Mouse (Mus musculus): ENCODE measurements around the gene Slco3a1. TPM values are rescaled to one million over a fixed set of nuclear protein-coding genes. Genes with fewer than 3 reads are reported as not detected.

The Slco3a1 gene
- polyA plus RNA-seq, 1 experiment from 2014 or later, result 7.9 TPM

DNA sequence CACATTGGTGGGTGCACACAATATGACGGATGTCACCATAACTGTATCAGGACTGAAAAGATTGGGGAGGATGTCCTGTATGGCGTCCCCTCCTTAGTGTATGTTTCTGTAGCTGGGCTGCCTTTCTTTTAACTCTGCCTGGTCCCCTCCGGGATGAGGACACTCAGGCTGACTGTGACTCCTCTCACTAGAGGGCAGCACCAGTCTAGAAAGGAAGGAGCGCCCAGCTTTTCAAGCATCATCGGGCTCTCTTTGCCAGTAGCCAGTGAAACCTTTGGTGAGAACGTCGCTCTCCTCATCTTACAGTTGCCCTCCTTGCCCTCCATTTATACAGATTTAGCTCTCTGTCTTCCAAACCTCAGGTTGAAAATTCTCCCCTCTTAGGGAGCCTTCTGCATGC is 187.2 kb downstream of the Slco3a1 start:
- no peaks in the 10 kb centered on the region for H3K36me3 ChIP-seq (replicated peaks)
- no peaks in the 10 kb centered on the region for H3K9me3 ChIP-seq
- 35% methylated on average over 7 of the region's 7 CpGs for WGBS
- no peak overlapping the region for H3K27ac ChIP-seq (replicated peaks)
- H3K4me1 ChIP-seq, result peaks cover 34% of the 10 kb centered on the region
- no peaks in the 10 kb centered on the region for H3K27me3 ChIP-seq (replicated peaks; ENCODE audit: low read depth, poor library complexity, severe bottlenecking)
- no peak overlapping the region for H3K4me3 ChIP-seq
- peak; percentile 58 for DNase-seq (ENCODE audit: low spot score)

DNA sequence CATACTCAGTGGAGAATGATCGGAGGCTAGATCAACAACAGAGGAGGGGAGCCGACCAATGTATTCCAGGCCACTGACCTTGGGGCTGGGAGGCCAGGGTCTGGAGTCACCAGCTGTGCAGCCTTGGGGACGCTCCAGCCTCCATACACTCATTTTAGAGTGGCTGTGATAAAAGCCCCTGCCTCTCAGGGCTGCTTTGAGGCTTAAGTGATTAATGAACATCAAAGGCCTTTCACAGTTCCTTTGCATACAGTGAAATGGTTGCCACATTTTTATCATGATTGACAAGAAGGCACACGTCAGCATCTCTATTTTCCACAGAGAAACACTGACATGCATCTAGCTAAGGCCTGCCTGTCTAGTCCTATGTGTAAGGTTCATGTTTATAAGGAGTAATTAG is 189.0 kb downstream of the Slco3a1 start:
- Histone ChIP-seq H3K27me3 (replicated peaks; ENCODE audit: low read depth, poor library complexity, severe bottlenecking) (no peaks in the 10 kb centered on the region), H3K27ac (replicated peaks) (no peak overlapping the region), H3K9me3 (no peaks in the 10 kb centered on the region), H3K4me3 (no peak overlapping the region), H3K4me1 (peaks cover 30% of the 10 kb centered on the region), H3K36me3 (replicated peaks) (no peaks in the 10 kb centered on the region)
- DNase-seq (ENCODE audit: low spot score), result no peak
- 40% methylated on average over 4 of the region's 4 CpGs for WGBS

DNA sequence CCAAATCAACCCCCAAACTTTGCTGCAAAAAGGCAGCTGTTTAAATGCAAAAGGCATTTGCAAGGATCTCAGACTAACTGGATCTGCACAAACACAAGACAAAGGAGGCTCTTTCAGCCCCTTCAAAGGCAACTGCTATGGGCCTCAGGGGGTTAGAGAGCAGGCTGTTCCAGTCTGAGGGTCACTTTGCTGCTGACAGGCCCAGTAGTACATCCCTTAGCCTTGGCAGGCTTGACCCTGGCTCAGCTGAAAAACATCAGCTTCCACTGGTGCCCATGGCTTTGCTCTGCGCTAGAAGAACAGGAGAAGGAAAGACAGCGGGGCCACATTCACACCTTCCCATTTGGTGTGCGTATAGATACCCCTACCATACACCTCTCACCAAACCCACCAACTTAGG is 189.6 kb downstream of the Slco3a1 start:
- Histone ChIP-seq H3K4me1 (peaks cover 30% of the 10 kb centered on the region), H3K27ac (replicated peaks) (no peak overlapping the region), H3K36me3 (replicated peaks) (no peaks in the 10 kb centered on the region), H3K4me3 (no peak overlapping the region), H3K9me3 (no peaks in the 10 kb centered on the region), H3K27me3 (replicated peaks; ENCODE audit: low read depth, poor library complexity, severe bottlenecking) (no peaks in the 10 kb centered on the region)
- whole genome bisulfite sequencing, result 78% methylated on average over 3 of the region's 3 CpGs
- no peak for DNase-seq (ENCODE audit: low spot score)

DNA sequence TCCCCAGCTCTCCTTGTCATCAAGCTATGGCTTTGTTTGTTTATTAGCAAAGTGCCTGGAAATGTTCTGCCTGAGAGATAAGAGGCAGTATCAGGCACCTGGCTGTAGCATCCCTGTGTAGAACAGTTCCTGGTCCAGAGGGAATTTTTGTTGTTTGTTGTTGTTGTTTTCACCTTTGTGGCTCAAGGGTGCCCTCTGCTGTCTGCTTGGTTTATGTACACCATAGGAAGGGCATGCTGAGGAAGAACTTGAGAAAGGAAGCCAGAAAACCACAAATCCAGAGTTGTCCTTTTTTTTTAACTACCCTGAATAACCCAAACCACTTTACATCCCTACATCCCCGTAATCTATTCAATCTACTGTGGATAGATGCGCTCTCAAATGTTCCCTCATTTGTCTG is 191.1 kb downstream of the Slco3a1 start:
- Histone ChIP-seq H3K9me3 (no peaks in the 10 kb centered on the region), H3K4me3 (no peak overlapping the region), H3K27me3 (replicated peaks; ENCODE audit: low read depth, poor library complexity, severe bottlenecking) (no peaks in the 10 kb centered on the region), H3K4me1 (peaks cover 30% of the 10 kb centered on the region), H3K36me3 (replicated peaks) (no peaks in the 10 kb centered on the region), H3K27ac (replicated peaks) (no peak overlapping the region)
- 87% methylated on average over 2 of the region's 2 CpGs for WGBS
- no peak for DNase-seq (ENCODE audit: low spot score)

DNA sequence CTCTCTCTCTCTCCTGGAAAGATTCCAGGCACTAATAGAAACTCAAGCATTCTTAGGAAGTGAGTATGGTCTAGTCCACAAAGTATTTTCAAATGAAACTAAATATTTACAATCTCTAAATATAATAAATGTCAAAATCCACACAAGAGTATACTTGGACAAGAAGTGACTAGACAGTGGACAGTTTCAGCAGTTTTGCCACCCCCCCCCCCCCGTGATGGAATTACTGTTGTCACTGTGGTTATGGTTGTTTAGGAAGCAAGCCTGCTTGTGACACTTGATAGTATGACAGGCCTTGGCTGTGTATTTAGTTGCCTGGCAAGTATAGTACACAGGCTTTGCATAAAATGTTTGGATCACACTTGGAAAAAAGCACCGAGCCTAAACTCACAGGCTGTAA is 192.9 kb downstream of the Slco3a1 start:
- Histone ChIP-seq H3K27ac (replicated peaks) (no peak overlapping the region), H3K36me3 (replicated peaks) (no peaks in the 10 kb centered on the region), H3K4me1 (peaks cover 26% of the 10 kb centered on the region), H3K9me3 (no peaks in the 10 kb centered on the region), H3K27me3 (replicated peaks; ENCODE audit: low read depth, poor library complexity, severe bottlenecking) (no peaks in the 10 kb centered on the region), H3K4me3 (no peak overlapping the region)
- 76% methylated on average over 2 of the region's 2 CpGs for WGBS
- no peak for DNase-seq (ENCODE audit: low spot score)

DNA sequence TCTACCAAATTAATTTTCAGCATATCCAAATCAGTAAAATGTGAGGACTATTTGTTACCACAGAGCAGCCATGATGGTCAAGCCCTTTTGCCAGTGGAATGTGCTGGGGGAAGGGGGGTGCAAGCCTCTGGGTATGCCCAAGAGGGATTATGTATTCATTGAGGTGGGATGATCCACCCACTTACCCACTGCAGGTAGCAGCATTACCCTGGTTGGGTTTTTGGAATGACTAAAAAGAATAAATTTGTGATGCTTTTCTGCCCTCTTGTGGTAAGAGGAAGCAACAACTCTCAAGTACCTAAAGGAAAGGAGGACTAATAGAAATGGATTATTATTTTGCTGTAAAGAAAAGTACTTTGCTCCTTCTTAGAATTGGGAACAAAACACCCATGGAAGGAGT is 197.6 kb downstream of the Slco3a1 start:
- Histone ChIP-seq H3K9me3 (no peaks in the 10 kb centered on the region), H3K36me3 (replicated peaks) (no peaks in the 10 kb centered on the region), H3K4me1 (peaks cover 30% of the 10 kb centered on the region), H3K27me3 (replicated peaks; ENCODE audit: low read depth, poor library complexity, severe bottlenecking) (no peaks in the 10 kb centered on the region), H3K4me3 (no peak overlapping the region), H3K27ac (replicated peaks) (no peak overlapping the region)
- no peak for DNase-seq (ENCODE audit: low spot score)

DNA sequence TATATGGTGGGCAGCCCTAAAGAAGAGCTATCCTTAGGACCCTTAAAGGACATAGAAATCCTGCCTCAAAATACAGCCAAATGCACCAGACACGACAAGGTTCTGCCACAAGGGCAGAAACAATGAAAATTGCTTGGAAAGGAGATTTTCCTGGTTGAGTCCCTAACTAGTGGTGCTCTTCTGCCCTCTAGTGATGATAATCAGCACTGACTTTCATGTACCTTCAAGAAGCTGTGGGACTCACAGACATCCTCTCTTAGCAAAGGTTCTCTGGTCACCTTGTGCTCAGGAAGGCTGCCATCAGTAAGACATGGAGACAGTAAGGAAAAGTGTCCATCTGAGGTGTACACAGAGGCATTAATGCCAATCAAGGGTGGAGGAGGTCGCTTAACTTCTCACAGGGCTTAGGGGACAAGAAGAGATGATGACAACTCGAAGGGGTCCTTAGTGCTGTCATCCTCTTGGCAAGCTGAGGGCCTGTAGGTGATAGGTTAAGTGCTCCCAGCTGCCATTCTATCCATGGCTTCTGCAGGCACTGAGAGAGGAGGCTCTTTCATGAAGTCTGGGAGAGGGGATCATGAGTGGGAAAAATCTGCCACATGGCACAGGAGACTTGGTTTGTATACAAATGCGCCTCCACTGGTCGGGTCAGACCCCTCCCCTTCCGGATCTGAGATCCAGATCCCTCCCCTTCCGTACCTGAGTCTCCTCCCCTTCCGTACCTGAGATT is 199.9 kb downstream of the Slco3a1 start:
- 48% methylated on average over 8 of the region's 8 CpGs for WGBS
- Histone ChIP-seq H3K27me3 (replicated peaks; ENCODE audit: low read depth, poor library complexity, severe bottlenecking) (no peaks in the 10 kb centered on the region), H3K9me3 (no peaks in the 10 kb centered on the region), H3K4me3 (no peak overlapping the region), H3K27ac (replicated peaks) (peak overlapping the region; percentile 77), H3K36me3 (replicated peaks) (no peaks in the 10 kb centered on the region), H3K4me1 (peaks cover 26% of the 10 kb centered on the region)
- peak; percentile 54 for DNase-seq (ENCODE audit: low spot score)

DNA sequence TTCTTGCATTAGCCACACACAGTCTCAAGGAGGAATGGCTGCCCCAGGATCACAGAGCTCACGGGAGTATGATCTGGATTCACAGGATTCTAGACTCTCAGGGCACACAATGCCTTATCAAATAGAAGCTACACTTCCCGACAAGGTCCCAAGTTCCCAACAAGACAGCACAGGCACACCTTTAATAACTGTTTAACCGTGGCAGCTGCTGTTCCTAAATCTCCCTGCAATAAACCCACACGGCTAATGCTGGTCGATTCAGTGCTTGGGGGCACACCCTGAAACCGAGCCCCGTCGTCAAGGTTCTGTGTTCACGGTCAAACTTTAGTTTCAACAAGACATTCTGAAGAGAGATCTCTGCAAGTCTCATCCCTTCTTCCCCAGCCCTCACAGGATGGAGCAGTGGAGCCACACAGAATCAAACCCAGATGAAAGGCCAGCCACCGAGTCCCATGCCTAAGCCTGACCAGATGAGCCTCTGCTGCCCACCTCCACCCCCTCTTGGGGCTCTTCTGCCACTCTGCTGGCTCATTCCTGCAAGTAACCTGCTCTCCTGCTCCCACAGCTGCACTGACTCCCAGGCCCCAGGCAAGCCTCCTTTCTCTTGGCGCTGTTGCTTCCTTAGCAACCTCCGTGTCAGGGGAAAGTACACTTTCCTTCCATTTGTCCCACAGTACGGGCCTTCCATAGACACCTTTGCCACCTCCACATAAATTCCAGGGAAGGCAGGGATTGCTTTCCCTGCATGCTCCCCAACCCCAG is 200.7 kb downstream of the Slco3a1 start:
- H3K27me3 ChIP-seq (replicated peaks; ENCODE audit: low read depth, poor library complexity, severe bottlenecking), result no peaks in the 10 kb centered on the region
- H3K4me3 ChIP-seq, result no peak overlapping the region
- H3K9me3 ChIP-seq, result no peaks in the 10 kb centered on the region
- 77% methylated on average over 13 of the region's 13 CpGs for WGBS
- H3K36me3 ChIP-seq (replicated peaks), result no peaks in the 10 kb centered on the region
- DNase-seq (ENCODE audit: low spot score), result peak; percentile 37
- H3K4me1 ChIP-seq, result peaks cover 27% of the 10 kb centered on the region
- H3K27ac ChIP-seq (replicated peaks), result peak overlapping the region; percentile 77

DNA sequence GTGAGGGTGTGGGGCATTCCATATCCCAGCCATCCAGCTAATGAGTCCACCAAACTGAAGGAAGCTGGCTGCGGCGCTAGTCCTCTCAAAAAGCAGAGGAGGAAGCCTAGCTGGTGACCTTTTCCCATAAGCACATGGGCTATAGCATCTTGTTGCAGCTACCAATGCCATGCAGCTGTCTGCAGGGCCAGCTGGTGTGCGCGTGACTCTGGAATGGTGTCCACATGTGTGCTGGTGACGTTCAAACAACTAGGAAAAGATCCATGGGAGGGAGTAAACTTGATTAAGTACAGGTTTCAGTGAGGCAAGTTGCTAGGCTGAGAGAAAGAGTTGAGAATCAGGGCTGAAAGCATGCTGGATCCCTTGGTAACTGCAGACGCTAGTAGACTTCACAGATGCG is 201.3 kb downstream of the Slco3a1 start:
- Histone ChIP-seq H3K4me1 (peaks cover 28% of the 10 kb centered on the region), H3K9me3 (no peaks in the 10 kb centered on the region), H3K27me3 (replicated peaks; ENCODE audit: low read depth, poor library complexity, severe bottlenecking) (no peaks in the 10 kb centered on the region), H3K36me3 (replicated peaks) (no peaks in the 10 kb centered on the region), H3K4me3 (no peak overlapping the region), H3K27ac (replicated peaks) (0 out of 2 replicates have a peak overlapping the region, but pooled peaks have one; percentile 77)
- DNase-seq (ENCODE audit: low spot score), result peak; percentile 65
- 69% methylated on average over 7 of the region's 7 CpGs for WGBS

DNA sequence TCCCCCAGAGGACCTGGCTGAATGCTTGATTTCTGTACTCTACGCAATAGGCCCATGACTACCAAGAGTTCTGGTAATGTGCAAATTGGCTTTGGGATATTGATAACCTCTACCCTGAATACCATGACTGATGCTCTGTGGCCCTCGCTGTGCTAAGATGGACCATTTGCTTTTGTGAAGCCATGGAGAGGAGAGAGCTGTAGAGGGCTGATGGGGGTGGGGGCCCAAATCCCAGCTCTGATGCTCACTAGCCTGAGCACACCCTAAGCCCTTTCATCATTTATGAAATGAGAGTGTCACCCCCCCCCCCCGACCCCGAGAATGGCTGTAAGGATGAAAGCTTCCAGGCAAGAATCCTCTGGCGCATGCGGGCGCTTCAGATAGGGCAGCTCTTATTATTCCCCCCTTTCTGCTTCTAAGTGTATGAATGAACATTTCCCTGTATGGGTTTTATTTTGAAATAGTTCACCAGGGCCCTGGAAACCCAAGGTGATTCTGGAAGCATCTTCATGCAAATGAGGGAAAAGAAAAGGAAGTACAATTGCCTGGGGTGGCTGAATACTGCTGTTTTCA is 206.2 kb downstream of the Slco3a1 start:
- Histone ChIP-seq H3K4me3 (no peak overlapping the region), H3K27me3 (replicated peaks; ENCODE audit: low read depth, poor library complexity, severe bottlenecking) (no peaks in the 10 kb centered on the region), H3K27ac (replicated peaks) (no peak overlapping the region), H3K9me3 (no peaks in the 10 kb centered on the region), H3K4me1 (peaks cover 19% of the 10 kb centered on the region), H3K36me3 (replicated peaks) (no peaks in the 10 kb centered on the region)
- DNase-seq (ENCODE audit: low spot score), result no peak
- 89% methylated on average over 7 of the region's 7 CpGs for WGBS

DNA sequence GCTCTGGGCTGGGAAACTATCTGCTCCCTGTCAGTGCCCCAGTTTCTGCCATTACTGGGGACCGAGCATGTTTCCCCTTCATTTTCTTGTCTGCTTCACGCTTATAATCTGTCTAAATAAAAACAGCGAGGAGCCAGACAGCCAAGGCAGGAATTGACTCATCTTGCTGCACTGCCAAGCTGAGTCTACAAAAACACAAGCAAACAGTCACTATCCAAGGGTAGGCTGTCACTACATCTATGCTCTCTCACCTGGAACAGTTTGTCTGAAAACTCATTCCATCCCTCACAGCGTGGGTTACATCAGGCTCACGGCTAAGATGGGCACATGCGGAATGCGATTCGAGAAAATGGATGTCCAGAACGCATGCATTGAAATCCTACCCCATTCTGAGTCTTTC is 207.6 kb downstream of the Slco3a1 start:
- Histone ChIP-seq H3K9me3 (no peaks in the 10 kb centered on the region), H3K27me3 (replicated peaks; ENCODE audit: low read depth, poor library complexity, severe bottlenecking) (no peaks in the 10 kb centered on the region), H3K4me1 (peaks cover 14% of the 10 kb centered on the region), H3K27ac (replicated peaks) (peak overlapping the region; percentile 66; the same call in 1 of the 2 replicates), H3K36me3 (replicated peaks) (no peaks in the 10 kb centered on the region), H3K4me3 (no peak overlapping the region)
- 89% methylated on average over 9 of the region's 9 CpGs for WGBS
- no peak for DNase-seq (ENCODE audit: low spot score)

DNA sequence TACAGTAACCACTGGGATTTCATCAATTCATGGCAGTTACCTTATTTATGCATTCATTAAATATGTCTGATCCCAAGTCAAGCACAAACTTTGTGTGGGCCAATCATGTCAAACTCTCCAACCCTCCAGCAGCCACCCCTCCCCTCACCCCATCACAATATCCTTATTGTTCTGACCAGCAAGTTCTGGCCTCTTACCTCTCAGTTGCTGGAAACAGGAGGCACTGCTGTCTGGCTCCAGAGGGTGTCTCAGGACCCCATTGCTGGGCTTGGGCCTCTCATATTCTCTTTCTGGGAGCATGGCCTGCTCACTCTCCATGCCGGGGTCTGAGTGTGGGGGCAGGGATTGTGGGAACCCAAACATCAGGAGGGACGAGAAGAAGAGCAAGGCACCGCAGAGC is 208.1 kb downstream of the Slco3a1 start:
- peak overlapping the region; percentile 66 for H3K27ac ChIP-seq (replicated peaks)
- no peaks in the 10 kb centered on the region for H3K27me3 ChIP-seq (replicated peaks; ENCODE audit: low read depth, poor library complexity, severe bottlenecking)
- H3K36me3 ChIP-seq (replicated peaks), result no peaks in the 10 kb centered on the region
- H3K4me3 ChIP-seq, result no peak overlapping the region
- peak; percentile 20 for DNase-seq (ENCODE audit: low spot score)
- WGBS, result 52% methylated on average over 3 of the region's 3 CpGs
- H3K9me3 ChIP-seq, result no peaks in the 10 kb centered on the region
- H3K4me1 ChIP-seq, result peaks cover 20% of the 10 kb centered on the region
